Mouse (Mus musculus) erythroblast, embryonic 14.5 days (primary cell): ENCODE data around the gene Ip6k1.

Experiments used
- GATA1 ChIP-seq: IDR thresholded peaks from 2 replicates; pipeline ENCODE4 v1.6.1; 2012; ENCODE audit warnings: low read length, inconsistent platforms, mixed read lengths
- TAL1 ChIP-seq: IDR thresholded peaks from 3 replicates; pipeline ENCODE4 v1.6.1; 2012; ENCODE audit warnings: low read length, inconsistent platforms, mixed read lengths

GRCm38 (mm10) chr9:107961881-107962280, 40.4 kb upstream of the Ip6k1 start:
- no peak for TF ChIP-seq GATA1
- no peak for TF ChIP-seq TAL1
